Mouse (Mus musculus) CD4-positive, CD25-positive, alpha-beta regulatory T cell, adult 9 weeks (primary cell): ENCODE measurements around the gene Spint2. TPM values are rescaled to one million over a fixed set of nuclear protein-coding genes. Genes with fewer than 3 reads are reported as not detected.

Source experiments
- polyA plus RNA-seq: library from polyadenylated mRNA; unstranded; fragments of 100-300 nt; shearing (Covaris generic); gene quantifications from one replicate; pipeline ENCODE4 v1.2.1, GENCODE M21; 2017

Spint2 gene
- polyA plus RNA-seq = 49.7 TPM

DNA sequence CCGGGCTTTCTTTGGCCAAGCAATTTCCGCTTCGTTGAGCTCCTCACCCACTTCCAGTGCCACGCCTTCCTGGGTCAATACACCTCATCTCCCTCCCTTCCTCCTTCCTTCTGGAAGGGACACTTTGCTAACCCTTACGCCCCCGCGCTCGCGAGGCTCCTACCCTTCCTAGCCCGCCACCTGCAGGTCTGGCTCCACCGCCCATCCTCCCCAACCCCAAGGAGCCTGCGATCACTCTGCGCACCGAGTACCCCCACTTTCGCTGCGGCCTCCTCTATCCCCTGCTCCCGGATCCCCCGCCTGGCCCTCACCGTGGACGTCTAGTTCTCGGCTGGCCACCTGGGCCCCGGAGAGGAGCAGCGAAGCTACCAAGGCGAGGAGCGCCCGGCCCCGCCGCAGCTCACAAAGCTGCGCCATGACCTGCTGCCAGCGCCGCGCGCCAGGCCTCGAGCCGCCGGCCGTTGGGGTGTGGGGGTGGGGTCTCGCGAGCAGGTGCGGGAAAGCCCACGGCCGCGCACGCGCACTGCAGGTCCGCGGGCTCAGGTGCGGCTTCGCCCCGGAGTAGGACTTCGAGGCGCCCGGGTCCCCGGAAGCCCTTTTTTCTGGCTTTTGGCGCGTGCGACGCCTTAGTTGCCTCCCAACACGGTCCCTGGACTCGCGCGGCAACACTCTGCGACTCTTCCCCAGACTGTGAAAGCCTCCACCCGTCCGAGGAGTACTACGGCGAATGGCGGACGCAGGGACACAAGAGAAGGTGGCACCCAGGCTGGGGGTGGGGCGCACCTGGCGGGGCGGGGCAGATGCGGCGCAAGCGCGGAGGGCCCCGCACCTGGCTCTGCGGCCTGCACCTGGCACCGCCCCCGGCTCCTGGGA lies at the start of gene Spint2:
Gene Spint2, minus strand, starts transcription at position 712 of the 873 bp plus-strand sequence.

DNA sequence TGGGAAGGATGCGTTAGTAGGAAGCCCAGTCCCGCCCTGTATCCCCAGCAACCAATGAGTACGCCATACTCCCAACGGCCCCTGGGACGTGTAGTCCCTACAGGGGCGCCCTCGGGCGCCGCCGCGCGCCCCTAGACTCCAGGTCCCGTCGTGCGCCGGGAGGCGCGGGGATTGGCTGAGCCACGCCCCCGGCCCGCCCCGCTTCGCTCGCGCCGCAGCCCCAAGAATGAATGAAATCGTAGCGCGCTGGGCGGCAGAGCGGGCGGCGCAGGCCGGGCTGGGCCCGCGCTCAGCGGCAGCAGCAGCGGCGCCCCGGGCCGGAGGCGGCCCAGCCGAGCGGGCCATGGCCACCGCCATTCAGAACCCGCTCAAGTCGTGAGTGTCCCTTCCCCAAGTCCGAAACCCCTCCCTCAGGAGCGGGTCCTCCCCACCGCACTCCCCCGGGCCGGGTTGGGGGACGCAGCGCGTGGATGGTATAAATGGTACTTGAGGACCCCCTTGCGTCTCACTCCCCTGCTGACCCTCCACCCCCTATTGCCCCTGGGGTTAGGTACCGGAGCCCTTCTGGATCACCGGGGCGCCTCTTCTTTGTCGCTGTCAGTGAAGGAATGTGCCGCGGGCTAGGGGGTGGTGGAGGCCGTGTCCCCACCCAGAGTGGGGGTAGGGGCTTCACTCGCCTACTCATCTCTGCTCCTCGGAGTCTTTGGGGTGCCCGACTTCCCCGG lies 22.2 kb upstream of the Spint2 start, which contains the start of gene Dpf1:
Gene Dpf1, plus strand, starts transcription at position 214 of the 725 bp plus-strand sequence.

DNA sequence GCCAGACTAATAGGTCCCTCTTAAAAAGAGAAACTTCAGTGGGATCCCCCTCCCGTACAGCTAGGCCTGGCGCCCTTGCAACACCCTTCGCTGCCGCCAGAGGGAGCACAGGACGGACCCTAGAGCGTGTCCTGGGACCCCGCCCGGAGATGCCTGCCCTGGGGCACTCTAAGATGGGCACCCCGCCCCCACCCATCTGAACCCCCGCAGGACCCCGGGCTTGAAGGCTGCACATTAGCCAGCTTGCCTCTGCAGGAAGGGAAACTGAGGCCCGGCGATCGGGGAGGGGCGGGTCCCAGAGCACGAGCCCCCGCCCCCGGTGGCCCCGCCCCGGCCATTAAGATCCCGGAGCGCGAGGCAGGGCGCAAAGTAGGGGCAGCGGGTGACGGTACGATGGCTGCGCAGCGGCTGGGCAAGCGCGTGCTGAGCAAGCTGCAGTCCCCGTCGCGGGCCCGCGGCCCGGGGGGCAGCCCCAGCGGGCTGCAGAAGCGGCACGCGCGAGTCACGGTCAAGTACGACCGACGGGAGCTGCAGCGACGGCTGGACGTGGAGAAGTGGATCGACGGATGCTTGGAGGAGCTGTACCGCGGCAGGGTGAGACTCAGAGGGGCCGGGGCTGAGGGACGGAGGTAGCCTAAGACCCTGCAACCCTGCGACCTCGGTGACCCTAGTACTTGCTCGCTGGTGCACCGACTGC lies 7.4 kb upstream of the Spint2 start, which contains the start of gene Ppp1r14a:
Gene Ppp1r14a, plus strand, starts transcription at position 367 of the 697 bp plus-strand sequence.

DNA sequence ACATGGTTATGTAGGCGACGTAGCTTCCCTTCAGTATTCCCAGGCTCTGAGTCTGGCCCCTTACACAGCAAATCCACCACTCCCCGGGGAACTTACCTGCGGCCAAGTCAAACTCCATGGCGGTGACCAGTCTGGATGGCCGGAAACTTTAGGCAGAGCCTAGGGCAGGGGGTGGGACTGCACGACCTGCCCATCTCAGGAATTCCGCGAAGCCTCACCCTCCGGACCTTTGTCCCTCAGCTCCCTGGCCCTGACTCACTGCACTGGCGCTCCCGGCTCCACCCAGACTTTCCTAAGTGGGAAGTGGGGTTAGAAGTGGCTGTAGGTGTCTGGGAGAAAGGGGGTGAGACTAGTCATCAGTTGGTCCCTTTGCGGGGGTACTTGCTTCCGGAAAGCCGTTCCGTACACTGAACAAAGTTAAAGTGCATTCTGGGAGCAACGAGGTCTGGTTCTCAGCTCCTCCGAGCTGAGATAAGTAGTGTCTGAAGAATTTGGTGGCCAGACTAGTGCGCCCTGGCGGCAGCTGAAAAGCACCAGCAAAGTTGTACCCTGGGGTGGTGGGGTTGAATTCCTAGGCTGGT lies 33.4 kb downstream of the Spint2 start, which contains the start of gene 2200002D01Rik:
Gene 2200002D01Rik, minus strand, starts transcription at position 206 of the 581 bp plus-strand sequence.

DNA sequence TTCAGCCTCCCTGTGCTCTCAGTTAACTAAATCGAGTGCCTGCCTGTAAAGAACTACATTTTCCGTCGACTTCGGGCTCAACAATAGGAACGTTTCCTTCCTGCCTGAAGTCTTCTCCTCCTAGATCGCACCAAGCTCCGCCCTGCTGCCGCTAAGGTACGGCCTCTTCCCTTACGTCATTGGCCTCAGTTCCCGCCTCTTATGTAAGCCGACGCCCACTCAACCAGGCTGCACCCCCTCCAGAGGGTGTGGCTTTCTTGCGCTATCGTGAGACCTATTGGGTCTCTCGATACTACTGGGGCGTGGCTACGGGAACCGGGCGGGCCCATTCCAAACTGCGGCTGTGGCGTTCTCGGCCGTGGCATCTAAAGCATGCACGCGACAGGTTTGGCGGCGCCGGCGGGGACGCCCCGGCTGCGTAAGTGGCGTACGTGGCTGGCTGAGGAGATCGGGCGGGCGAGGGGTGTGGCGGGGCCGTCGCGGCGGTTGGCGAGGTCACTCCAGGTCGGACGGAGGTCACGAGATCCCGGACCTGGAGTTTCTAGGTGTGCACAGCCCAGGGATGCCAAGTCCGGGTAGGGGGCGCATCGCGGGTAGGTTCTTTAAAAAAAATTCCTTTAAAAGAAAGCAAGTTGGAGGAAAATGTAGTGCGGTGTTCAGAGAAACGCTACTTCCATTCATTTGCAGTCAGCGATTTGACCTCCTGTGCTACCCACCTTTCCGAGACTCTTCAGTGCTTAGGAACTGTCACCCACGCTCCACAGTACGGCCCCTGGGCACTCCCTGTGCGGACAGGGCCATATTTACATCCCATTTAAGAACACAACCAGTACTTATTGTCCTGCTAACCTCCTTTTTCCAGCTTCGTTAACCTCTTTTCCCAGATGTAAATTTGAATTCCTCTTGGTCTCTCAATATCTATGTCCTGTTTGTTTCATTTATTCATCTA lies 43.4 kb downstream of the Spint2 start, which contains the start of gene Yif1b:
Gene Yif1b, plus strand, starts transcription at position 311 of the 949 bp plus-strand sequence.

DNA sequence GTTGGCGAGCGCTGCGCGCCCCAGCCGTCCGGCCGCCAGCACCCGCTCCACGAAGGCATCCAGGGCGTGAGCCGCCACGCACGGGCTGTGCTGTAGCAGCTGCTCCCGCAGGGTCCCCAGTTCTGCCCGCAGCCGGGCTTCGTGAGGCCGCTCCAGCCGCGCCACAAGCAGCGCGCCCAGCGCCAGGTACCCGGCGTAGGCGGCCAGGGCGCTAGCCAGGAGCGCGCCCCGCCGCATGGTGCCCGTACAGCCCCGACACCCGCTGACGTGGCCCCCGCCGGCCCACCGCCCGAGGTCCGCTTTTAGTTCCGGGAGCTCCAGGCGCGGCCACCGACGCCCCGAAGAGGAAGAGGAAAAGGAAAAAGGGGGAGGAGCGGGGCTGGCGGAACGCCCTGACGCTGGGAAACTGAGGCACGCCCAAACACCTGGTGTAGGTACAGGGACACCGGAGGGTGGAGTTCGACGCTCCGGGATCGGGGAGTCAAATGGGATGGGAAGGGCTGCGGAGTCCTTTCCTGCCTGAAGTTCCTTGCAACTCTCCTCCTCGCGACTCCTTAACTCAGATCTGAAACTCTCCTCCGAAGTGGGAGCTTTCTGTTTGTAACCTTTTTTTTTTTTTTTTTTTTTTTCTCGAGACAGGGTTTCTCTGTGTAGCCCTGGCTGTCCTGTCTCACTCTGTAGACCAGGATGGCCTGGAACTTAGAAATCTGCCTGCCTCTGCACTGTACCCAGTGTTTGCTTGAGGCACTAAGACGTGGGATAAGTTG lies 49.3 kb downstream of the Spint2 start, which contains the start of gene Kcnk6:
Gene Kcnk6, minus strand, starts transcription at position 269 of the 767 bp plus-strand sequence.

DNA sequence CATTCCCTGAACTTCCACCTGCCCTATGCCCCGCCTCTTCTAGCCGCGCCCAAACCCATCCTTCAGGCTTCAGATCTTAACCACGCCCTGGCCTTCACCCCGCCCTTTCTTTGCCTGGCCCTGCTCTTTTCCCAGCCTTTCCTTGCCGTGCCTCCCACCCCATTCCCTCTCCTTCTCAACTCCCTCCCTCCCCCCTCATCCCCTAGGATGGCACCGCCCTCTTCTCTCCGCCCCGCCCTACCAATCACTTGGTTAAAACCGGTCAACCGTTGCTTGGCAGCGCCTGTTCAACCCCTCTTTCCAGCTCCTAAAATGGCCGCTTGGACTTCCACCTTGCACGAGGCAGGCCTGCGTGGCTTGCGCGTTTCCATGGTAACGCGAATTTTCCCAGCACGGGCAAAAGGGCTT lies 68.0 kb downstream of the Spint2 start, which contains the start of gene Catsperg1:
Gene Catsperg1, minus strand, starts transcription at position 361 of the 408 bp plus-strand sequence.

Other genes with a start within 250 kb of the Spint2 start
- gene Ryr1, start 156.7 kb downstream of the Spint2 start, polyA plus RNA-seq = 0.06 TPM
- 0.73 TPM for gene Rasgrp4, start 147.1 kb downstream of the Spint2 start, polyA plus RNA-seq
- gene Fam98c, start 125.7 kb downstream of the Spint2 start, polyA plus RNA-seq = 8.6 TPM
- gene Ggn, start 111.7 kb downstream of the Spint2 start, polyA plus RNA-seq = 0.25 TPM
- 0.19 TPM for gene Spred3, start 111.5 kb downstream of the Spint2 start, polyA plus RNA-seq
- gene Psmd8, start 101.2 kb downstream of the Spint2 start, polyA plus RNA-seq = 239 TPM
- gene Catsperg1, start 67.9 kb downstream of the Spint2 start, polyA plus RNA-seq = 1.0 TPM
- gene Kcnk6, start 49.4 kb downstream of the Spint2 start, polyA plus RNA-seq = 1.0 TPM
- 75.7 TPM for gene Yif1b, start 43.6 kb downstream of the Spint2 start, polyA plus RNA-seq
- gene 2200002D01Rik, start 33.4 kb downstream of the Spint2 start, polyA plus RNA-seq = 2.2 TPM
- not detected for gene Ppp1r14a, start 7.4 kb upstream of the Spint2 start, polyA plus RNA-seq
- not detected for gene Dpf1, start 22.0 kb upstream of the Spint2 start, polyA plus RNA-seq
- 6.2 TPM for gene Sipa1l3, start 236.7 kb upstream of the Spint2 start, polyA plus RNA-seq